Mouse (Mus musculus): ENCODE measurements around the gene Zfp385c.

Zfp385c gene

DNA sequence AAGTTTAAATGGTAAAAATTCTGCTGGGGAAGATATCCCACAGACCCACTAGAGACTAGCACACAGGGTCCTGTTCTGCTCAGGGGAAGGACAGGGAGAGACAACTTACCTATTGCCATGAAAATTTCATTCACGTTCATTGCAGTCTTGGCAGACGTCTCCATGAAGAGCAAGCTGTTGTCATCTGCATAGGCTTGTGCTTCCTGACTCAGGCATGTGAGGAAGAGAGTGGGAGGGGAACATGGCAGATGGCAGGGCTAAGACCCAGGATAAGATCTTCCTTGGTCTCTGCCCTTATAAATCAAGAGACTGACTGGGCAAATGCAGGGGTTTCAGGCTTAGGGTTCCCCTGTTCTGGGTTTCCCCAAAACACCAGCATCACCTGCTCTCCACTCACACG, 24.4 kb upstream of the Zfp385c start:
- DNase-seq: no peak

DNA sequence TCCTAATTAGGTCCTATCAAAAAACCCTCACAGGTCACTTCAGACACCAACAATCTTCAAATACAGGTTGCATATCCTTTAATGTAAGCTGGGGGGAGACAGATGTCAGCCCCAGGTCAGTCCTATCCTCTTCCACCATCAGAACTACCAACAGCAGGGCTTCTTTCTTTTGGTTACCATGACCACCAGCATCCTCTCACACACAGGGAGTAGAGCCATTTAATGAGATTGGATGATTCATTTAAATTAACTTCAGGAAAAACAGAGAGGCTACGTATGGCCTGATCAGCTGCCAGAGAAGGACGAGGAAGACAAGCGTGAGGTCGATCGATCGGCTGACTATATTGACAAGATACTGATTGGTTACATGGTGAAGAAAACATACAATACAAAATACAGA, 22.7 kb upstream of the Zfp385c start:
- no peak for DNase-seq

DNA sequence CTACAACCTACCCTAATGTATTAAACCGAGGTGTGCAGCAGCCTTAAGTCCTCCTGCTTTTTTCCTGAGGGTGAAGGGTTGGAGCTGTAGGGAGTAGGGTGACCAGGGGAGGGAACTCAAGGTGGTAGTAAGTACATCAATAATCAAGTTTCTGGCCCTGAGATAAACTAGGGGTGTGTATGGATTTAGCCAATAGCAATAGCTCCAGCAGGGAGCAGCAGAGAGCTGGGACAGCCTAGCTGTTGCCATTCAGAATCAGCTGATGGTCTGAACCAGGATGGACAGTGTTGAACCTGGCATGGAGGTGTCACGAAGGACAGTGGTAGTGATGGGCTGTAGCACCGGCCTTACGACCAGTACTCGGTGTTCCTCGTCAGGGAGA, 22.3 kb upstream of the Zfp385c start:
- peak; percentile 68 for DNase-seq

DNA sequence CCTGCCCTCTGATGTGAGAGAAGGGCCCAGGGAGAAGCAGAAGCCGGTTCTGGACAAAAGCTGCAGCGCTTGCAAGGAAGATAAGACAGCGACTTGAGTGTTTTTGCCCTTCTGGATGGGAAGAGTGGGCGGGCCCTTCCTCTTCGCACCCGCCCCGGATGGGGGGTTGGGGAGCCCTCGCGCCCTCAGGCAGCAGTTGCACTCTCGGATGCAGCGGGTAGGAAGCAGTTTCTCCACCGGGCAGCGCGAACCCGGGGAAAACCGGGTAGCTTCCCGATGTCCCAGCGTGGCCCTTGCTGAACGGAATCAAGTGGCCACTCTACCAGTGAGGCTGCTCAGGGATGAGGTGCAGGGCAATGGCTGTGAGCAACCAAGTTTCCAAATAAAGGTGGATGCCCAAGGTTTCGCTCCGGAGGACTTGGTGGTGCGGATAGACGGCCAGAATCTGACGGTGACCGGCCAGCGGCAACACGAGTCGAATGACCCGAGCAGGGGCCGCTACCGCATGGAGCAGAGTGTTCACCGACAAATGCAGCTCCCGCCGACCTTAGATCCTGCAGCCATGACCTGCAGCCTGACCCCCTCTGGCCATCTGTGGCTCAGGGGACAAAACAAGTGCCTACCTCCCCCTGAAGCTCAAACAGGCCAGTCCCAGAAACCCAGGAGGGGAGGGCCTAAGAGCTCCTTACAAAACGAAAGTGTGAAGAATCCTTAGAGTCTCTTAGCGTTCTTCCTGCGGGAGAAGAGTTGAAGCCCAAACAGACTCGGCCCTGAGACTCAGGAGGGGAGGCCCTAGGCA, 21.7 kb upstream of the Zfp385c start, which contains the start of gene Hspb9:
Gene Hspb9, plus strand, starts transcription at position 116 of the 799 bp plus-strand sequence.
- peak; percentile 48 for DNase-seq

DNA sequence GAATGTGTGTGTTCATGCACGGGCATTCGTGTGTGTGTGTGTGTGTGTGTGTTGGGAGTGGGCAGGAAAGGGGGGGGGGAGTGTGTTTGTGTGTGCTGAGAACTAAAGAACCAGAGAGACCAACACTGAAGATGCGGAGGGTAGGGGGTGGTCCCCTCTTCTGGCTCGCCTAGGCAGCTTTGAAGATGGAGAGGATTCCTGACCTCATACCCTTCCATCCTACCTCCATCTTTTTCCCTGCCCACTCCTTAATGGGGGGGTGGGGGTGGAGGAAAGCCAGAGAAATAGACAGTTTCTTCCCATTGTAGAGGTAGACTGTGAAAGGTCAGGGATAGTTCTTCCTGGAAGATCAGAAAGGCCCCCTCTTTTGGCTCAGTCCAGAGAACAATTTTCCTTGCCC, 20.9 kb upstream of the Zfp385c start:
- no peak for DNase-seq

DNA sequence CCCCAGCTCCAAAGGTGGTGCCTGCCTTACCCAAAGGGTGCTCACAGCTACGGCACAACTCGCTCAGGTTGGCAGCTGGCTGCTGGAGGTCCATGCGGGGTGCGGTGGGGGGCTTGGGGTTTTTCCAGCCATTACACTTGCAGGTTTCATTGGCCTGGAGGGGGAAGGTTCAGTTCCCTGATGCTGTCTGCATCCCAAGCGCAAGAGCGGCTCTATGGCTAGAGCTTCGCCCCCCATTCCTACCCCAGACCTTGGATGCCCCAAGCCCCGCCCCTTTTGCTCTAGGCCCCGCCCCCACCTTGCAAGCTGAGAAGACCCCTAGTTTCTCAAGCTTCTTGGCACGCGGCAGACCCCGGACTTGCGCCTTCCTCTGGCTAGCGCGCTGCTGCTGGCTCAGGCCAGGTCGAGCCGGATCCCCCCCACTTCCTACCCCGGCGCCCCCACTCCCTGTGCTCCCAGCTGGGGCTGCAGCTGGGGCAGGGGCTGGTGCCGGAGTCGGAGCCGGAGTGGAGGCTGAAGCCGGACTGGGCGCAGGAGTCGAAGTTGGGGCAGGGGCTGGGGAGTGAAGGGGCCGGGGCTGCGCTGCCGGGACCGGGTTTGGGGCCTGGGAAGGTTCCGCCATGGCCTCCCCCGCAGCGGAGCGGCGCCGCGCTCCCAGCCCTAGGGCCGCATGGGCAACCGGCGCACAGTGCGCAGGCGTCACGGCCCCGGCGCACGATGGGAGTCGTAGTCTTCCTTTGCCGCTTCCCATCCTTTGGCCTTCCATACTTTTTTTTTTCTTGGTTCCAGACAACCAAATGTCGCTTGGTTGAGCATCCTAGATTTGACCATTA, 19.7 kb upstream of the Zfp385c start, which contains the start of gene Kat2a:
Gene Kat2a, minus strand, starts transcription at position 683 of the 833 bp plus-strand sequence.
- DNase-seq: peak; percentile 87

DNA sequence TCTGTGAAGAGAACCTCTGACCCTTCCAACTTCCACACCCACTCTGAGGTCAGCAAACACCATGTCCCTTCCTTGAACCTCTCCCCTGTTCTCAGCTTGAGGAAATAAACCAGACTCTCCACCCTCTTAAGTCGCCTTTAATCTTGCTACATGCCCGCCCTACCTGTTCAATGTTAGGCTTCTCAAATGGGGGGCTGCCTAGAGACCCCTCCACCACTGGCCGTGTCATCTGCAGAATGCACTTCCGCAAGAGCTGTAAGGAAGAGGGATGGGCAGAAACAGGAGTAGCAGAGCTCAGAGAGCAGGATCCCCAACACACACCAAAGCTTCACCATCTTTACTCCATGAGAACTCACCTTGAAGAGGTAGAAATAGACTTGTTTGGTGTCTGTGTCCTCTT, 18.7 kb upstream of the Zfp385c start:
- no peak for DNase-seq

DNA sequence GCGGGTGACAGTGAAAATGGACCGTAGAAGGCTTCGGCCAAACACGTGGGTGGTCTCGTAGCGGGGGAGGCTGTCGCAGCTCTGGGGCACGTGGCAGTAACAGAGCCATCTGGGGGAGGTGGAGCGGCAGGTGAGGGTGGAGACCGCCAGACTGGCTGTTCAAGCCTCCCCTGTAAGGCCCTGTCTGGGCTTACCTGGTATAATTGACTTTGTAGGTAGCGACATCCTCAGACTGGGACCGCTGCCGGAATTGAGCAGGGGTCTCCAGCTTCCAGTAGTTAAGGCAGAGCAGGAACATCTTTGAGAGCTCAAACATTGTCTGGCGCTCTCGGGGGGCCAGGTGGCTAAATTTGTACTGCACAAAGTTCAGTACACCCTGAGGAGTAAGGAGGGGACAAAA, 18.3 kb upstream of the Zfp385c start:
- no peak for DNase-seq

DNA sequence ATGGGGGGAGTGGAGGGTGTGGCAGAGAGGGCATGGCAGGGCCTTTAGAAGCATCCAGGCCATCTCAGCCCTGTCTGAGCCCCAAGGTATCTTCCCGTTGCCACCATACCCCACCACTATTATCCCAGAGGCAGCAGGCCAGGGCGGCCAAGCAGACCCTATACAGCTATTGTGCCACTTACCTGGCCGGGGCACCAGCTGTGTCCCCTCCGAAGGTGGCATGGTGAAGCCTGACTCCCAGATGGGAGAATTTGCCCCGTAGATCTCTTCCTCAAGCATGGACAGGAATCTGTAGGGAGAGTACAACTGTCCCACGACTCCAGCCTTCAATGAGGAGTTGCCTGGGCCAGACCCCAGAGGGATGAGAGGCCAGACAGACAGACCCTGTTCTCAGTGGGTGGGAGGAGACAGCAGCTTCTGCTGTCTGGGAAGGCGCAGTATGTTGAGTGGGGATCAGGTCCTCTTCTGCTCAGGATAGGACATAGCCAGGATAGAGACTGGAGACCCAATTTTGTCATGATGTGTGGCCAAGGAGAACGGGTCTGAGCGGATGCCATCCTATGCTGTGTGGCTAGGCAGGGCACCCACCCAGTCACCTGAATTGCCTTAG, 17.1 kb upstream of the Zfp385c start:
- DNase-seq: no peak

DNA sequence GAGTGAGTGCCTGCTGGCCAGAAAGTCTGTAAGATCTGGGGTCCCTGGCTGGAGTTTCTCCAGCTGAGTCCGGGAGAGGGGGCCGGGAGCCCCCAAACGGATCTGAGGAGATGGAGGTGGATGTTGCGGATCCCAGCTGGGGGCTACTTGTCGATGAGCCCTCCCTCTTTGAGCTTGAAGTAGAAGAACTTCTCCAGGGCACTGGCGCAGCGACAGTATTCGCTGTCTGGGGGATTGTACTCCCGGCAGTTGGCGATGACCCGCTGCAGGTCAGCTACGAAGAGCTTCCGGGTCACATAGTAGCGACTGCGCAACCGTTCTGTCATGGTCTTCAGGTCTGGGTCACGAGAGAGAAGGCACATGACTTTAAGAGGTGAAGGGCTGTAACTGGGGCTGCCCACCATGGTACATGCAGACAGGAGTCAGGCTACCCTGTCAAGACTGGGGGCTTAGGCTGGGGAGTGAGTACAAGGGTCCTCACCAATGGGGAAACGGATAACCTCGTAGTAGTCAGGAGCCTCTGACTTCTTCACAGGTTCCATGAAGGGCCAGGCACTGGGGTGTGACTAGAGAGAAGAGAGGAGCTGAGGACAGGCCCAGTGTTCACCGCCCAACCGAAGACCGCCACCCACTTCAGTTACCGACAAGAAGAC, 13.0 kb upstream of the Zfp385c start:
- no peak for DNase-seq

DNA sequence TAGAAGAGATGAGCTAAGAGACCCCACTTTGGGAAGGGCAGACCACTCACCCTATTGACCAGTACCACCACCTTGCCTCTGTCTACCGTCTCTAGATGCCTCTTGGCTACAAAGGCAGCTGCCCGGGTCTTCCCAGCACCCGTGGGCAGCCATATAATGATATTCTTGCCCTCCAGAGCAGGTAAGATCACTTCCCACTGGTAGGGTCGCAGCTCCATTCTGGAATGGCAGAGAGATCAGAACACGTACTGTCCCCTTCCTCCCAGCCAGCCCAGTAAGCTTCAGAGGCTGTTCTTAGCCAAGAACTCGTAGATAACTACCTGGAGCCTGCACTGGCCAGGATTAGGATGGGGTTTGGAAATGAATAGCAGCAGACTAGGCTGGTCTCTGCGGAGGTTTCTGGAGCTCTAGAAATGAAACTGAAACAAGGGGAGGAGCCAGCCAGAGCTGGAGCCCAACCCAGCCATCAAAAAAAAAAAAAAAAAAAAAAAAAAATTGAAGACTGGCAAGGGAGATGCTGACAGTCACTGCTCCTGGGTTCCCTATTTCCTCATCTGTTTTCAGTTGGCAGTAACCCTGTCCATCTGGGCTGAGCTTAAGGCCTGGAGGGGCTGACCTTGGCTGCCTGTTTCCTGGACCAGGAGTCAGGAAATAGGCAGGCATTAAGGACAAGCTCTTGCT, 11.7 kb upstream of the Zfp385c start, which contains the start of gene Dhx58:
Gene Dhx58, minus strand, starts transcription at position 421 of the 681 bp plus-strand sequence.
- DNase-seq: no peak

DNA sequence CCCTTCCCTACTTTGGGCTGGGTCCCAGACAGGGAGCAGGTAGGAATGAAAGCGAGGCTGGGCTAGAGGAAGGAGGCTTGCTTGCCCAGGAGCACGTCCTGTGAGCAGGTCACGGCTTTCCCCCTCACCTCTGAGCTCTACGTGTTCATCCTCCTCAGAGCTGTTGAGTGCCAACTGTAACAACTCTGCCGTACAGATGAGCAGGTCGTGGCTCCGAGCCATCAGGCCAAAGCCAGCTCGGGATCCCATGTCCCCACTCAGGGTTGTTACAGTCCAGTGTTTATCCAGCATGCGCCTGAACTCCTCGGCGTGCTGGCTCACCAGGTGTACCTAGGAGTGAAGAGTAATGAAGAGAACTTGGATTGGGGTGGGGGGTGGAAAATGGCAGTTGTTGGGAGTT, 11.1 kb upstream of the Zfp385c start:
- DNase-seq: no peak

DNA sequence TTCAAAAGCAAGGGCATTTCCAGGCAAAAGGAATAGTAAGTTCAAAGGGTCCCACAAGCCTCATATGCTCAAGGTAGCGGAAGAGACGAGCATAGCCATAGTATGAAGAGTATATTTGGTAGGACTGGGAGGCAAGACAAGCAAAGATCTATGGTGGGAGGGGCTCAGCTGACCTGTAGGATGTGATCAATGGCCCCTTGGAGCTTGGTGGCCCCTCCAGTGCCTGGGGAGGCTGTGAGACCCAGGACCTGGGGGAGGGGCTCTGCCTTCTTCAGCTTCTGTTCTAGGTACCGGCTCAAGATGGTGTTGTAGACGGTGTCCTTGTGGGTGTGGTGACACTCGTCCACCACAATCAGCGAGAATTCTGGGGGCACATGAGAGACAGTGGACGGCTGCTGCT, 10.7 kb upstream of the Zfp385c start:
- no peak for DNase-seq

DNA sequence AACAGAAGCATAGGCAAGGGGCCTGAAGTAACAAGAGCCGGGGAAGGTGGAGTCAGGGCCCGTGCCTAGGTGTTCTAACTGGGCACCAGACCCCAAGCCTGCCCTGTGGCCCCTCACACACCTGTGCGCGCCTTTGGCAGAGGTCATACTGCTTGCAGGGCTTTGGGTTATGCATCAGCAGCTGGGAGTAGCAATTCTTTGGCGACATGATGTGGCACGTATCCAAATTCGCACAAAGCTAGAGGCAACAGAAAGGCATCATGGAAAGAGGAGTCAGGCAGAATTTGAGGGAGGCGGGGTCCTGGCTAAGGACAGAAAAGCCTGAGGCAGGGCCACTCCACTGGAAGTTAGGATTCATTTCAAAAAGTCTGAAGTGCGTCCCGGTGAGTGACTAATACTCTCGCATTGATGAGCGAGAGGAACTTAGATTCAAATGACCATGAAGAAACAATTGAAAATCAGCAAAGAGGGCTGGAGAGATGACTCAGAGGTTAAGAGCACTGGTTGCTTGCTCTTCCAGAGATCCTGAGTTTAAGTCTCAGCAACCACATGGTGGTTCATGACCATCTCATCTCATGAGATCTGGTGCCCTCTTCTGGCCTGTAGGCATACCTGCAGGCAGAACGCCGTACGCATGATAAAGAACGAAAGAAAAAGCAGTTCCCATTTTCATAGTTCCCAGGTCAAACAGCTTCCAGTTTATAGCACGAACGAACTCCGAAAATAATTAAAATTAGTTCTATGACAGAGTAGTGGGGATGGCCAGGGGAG, 10.0 kb upstream of the Zfp385c start:
- peak; percentile 42 for DNase-seq

DNA sequence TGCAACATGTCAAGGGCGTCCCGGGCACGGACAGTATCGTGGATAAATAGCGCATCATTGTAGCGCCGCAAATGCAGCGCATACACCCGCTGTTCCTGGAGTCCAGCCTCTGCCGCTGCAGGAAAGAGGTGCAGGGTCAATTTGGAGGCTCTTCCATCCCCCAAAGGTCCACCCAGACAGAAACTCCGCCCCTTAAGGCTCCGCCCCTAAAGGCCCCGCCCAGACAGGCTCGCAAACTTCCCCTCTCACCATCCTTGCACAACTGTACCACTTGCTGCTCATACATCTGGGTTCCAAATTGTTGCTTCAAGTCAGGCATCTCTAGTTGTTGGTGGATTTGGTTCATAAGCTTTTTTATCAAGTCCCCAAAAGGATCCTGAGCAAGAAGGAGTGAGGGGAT, 9.0 kb upstream of the Zfp385c start:
- no peak for DNase-seq

DNA sequence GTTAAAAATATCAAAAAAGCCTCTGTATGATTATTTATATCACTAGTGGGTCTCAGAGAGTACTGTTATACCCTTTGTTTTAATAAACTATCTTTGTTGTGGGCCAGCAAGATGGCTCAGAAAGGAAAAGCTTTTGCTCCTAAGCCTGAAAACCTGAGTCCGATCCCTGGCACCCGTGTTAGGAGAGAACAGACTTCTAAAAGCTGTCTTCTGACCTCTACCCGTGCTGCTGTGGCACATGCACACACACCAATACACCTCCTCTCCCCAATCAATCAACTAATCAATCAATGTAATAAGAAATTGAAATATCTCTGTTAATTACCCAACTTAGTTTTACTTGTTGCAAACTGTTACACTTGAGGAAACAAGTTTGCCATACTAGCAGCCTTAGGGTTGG, 8.5 kb upstream of the Zfp385c start:
- no peak for DNase-seq

DNA sequence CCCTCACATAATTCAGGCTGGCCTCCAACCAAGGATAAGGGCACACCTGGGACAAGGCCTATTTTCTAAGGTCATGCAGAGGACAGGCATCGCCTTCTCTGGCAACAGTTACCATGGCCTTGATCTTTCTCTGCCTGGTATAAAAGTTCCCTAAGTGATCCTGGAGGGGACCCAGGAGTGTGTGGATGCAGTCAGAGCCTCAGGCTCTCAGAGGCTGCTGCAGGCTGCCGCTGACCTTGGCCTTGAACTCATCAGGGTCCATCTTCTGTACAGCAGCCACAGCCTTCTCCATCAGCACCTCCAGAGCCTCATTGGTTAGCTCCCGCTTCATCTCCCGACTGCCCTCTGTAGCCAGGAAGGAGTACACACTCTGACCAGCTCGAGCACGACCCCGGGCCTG, 5.7 kb upstream of the Zfp385c start:
- no peak for DNase-seq

DNA sequence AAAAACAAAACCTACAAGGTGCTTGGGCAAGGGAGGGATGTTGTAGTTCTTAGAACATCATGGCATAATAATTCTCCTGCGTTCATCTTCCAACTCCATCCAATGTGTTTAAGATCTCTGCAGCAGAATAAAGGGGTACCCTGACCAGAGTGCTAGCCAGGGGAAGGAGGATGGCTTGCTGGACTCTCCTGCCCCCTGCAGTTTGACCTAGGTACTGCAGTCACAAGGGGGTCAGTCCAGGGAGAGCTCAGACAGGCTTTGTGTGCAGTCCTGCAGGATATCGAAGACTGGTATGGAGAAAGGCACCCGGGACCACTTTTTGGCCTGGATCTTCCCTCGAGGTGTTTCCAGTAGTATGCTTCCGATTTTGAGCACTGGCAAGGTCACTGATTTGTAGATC, 2.7 kb upstream of the Zfp385c start:
- peak; percentile 68 for DNase-seq

DNA sequence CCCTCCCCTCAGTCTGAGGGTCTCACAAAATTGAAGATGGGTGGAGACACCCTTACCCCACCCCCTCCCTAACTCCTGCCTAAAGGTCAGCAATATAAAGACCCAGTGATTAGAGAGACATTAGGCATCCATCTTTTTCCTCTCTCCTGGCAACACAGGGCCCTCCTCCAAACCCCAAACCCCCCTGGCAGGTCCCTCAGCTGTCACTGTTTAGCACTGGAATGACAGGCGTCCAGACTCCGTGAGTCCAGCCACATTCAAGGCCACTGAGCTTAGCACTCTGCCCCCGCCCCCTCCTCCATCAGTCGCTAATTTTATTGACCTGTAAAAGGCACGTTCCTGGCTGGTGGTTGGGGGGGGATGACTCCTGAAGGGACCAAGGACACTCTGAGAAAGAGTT, 899 bp upstream of the Zfp385c start:
- DNase-seq: no peak

DNA sequence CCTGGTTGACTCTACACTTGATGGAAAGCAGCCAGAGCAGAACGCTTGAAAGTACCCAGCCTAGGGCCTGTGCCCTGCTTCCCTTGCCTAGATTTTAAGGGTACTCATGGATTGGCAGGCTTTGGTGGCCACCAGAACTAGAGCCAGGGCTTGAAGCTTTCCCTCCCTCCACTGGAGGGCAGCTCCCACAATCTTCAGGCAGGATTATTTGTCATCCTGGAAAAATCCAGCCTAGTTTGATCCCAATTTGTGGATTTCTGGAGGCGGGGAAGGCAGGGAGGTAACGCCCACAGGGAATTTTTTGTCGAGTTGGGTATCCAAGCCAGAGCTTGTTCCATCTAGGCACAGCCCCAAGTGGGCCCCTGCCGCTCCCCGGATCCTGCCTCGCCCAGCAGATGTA, 1.9 kb downstream of the Zfp385c start:
- DNase-seq: no peak

DNA sequence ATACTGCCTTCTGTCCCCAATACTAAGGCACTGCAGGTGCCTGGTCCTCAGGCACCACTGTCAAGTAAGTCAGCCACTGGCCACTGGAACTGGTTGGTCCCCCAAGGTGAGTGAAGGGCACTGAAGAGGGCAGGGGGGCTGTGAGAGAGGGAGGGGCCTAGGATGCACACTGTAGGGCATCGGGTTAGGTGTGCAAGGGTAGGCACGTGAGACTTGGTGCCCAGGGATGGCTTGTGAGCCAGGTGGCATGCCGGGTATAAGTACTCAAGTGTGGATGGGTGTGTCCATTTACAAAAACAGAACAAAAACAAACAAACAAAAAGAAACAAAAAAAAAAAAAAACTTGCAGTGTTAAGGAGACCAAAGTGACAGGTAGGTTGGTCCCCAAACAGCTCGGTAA, 3.8 kb downstream of the Zfp385c start:
- no peak for DNase-seq

DNA sequence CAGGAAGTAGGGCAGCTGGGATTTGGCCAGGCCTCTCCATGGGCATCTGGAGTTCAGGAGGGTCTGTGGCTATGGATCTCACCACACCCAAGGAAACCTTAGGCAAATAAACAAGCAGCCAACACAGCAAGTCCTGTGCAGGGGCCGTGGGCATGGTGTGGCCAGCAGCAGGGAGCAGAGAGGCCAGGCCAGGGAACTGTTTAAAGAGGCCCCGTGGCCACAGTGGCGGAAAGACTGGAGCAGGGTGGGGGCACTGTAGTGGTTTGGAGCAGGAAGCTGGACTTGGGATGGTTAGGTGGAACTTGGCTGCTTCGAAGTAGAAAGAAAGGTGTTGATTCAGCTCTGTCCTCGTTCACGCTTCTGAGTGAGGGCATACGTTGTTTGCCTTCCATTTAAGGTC, 5.0 kb downstream of the Zfp385c start:
- DNase-seq: no peak
